Mouse (Mus musculus) stomach, embryonic 16.5 days (tissue): Measurements from ENCODE around the gene Nsun2. TPM values are rescaled to one million over a fixed set of nuclear protein-coding genes. Genes with fewer than 3 reads are reported as not detected.

Experiments used
- ATAC-seq: fragments of 200-750 bp; cut with Nextera tagmentation; 2 replicates; pipeline ENCODE4 v1.8.0; 2017; ENCODE audit warnings: moderate number of reproducible peaks, moderate TSS enrichment; ENCODE audit not compliant: insufficient read depth, low FRiP score
- H3K27ac ChIP-seq: fragments of 300-500 bp; sonication (generic); 2 replicates; pipeline ENCODE4 v1.5.1; 2014; ENCODE audit warnings: low read length
- H3K27me3 ChIP-seq: fragments of 300-500 bp; sonication (generic); 2 replicates; pipeline ENCODE4 v1.6.1; 2014; ENCODE audit warnings: low read length, control low read depth, mixed read lengths; ENCODE audit not compliant: control insufficient read depth, insufficient read depth
- H3K36me3 ChIP-seq: fragments of 300-500 bp; sonication (generic); 2 replicates; pipeline ENCODE4 v1.6.1; 2014; ENCODE audit warnings: low read length; ENCODE audit not compliant: control insufficient read depth, insufficient read depth
- H3K4me1 ChIP-seq: fragments of 300-500 bp; sonication (generic); 2 replicates; pipeline ENCODE4 v1.6.1; 2014; ENCODE audit warnings: low read length, control low read depth, mixed read lengths; ENCODE audit not compliant: control insufficient read depth, insufficient read depth
- H3K4me2 ChIP-seq: fragments of 300-500 bp; sonication (generic); 2 replicates; pipeline ENCODE4 v1.6.1; 2014; ENCODE audit warnings: low read depth, low read length, mixed read lengths
- H3K4me3 ChIP-seq: fragments of 300-500 bp; sonication (generic); replicated peaks from 2 replicates; pipeline ENCODE4 v1.5.1; 2014; ENCODE audit warnings: mild to moderate bottlenecking, low read length
- H3K9ac ChIP-seq: fragments of 300-500 bp; sonication (generic); 2 replicates; pipeline ENCODE4 v1.6.1; 2014; ENCODE audit warnings: low read length
- H3K9me3 ChIP-seq: fragments of 300-500 bp; sonication (generic); replicated peaks from 2 replicates; pipeline ENCODE4 v1.6.1; 2016; ENCODE audit warnings: low read length, control low read depth; ENCODE audit not compliant: control insufficient read depth
- WGBS: fragments of 180-500 bp; shearing (Covaris S2); extraction: QIAGEN DNeasy Blood & Tissue Kit; methylation state at CpG from one replicate; pipeline ENCODE4 v1.1.7; 2014; 5-methylcytosine and 5-hydroxymethylcytosine counted together
- polyA plus RNA-seq: library from polyadenylated mRNA; unstranded; fragments of >200 nt; fragmentation: Nextera tagmentation; extraction: Ambion mirVana; gene quantifications from 2 replicates; pipeline ENCODE4 v1.2.1, GENCODE M21; 2015

The Nsun2 gene
- 108 and 114 TPM in 2 replicates for polyA plus RNA-seq

- Histone ChIP-seq H3K9ac (peak within 1 kb of the TSS; percentile 92), H3K9me3 (no peaks in the 10 kb centered on the region), H3K27ac (peak within 1 kb of the TSS; percentile 92), H3K4me3 (peak within 1 kb of the TSS; percentile 77), H3K27me3 (no peaks in the 10 kb centered on the region), H3K4me1 (peaks cover 42% of the 10 kb centered on the region), H3K4me2 (peak within 1 kb of the TSS; percentile 90), H3K36me3 (peaks cover 5% of the 10 kb centered on the region; the same call in 1 of the 2 replicates)
- no peak; the same call in 1 of the 2 replicates for ATAC-seq
- WGBS, result under 1% methylated on average over 130 of the region's 155 CpGs
Observed at GRCm38 (mm10) chr13:69533405-69534333, at the start of gene Nsun2. Gene Nsun2 (plus strand): TSS chr13:69533746.

GRCm38 (mm10) chr13:69485326-69485725 lies 48.2 kb upstream of the Nsun2 start:
- Histone ChIP-seq H3K27ac (no peak overlapping the region), H3K4me2 (no peak overlapping the region), H3K4me3 (no peak overlapping the region), H3K4me1 (peaks cover 12% of the 10 kb centered on the region), H3K36me3 (no peaks in the 10 kb centered on the region), H3K9ac (no peak overlapping the region), H3K27me3 (peaks cover 14% of the 10 kb centered on the region), H3K9me3 (no peaks in the 10 kb centered on the region)
- no peak for ATAC-seq
- 13% methylated on average over 6 of the region's 6 CpGs for WGBS

DNA sequence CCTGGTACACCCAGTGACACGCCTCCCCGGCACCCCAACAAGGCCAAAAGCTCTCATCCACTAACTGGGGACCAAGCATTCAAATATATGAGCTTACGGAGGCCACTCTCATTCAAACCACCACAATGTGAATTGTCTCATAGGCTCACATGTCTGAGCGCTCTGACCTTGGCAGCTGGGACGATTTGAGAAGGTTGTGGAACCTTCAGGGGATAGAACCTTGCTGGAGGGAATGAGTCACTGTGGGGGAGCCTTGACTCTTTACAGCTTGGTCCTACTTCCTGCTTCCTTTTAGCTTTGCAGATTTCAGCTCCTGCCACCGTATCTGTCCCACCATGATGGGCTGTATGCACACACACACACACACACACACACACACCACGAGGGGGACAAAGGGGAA lies 47.7 kb upstream of the Nsun2 start:
- Histone ChIP-seq H3K9ac (no peak overlapping the region), H3K36me3 (no peaks in the 10 kb centered on the region), H3K4me1 (peaks cover 12% of the 10 kb centered on the region), H3K9me3 (no peaks in the 10 kb centered on the region), H3K4me3 (no peak overlapping the region), H3K4me2 (no peak overlapping the region), H3K27ac (no peak overlapping the region), H3K27me3 (peaks cover 14% of the 10 kb centered on the region)
- 63% methylated on average over 7 of the region's 7 CpGs for WGBS
- no peak for ATAC-seq

DNA sequence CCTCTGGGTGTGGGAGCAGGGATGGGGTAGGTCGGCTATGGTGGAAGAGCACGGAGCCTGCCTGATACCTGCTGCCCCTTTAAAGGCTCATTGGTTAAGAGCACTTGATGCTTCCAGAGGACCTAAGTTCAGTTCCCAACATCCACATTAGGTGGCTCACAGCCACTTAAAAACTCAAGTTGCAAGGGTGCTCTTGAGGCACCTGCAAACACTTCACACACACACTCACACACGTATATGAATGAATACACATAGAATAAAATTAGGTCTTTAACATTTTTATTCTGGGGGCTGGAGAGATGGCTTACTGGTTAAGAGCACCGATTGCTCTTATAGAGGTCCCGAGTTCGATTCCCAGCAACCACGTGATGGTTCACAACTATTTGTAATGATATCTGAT lies 46.4 kb upstream of the Nsun2 start:
- Histone ChIP-seq H3K9ac (no peak overlapping the region), H3K4me2 (no peak overlapping the region), H3K27me3 (peaks cover 14% of the 10 kb centered on the region), H3K4me3 (no peak overlapping the region; the same call in 1 of the 2 replicates), H3K9me3 (no peaks in the 10 kb centered on the region), H3K36me3 (no peaks in the 10 kb centered on the region), H3K4me1 (peaks cover 6% of the 10 kb centered on the region), H3K27ac (no peak overlapping the region)
- 80% methylated on average over 7 of the region's 7 CpGs for WGBS
- ATAC-seq, result no peak

GRCm38 (mm10) chr13:69487611-69488275 lies 45.8 kb upstream of the Nsun2 start:
- H3K27ac ChIP-seq, result no peak overlapping the region
- H3K9ac ChIP-seq, result peak overlapping the region; percentile 44; the same call in 1 of the 2 replicates
- H3K4me3 ChIP-seq, result peak overlapping the region; percentile 26
- peaks cover 11% of the 10 kb centered on the region for H3K27me3 ChIP-seq
- no peaks in the 10 kb centered on the region for H3K9me3 ChIP-seq
- no peak for ATAC-seq
- under 1% methylated on average over 26 of the region's 26 CpGs for WGBS
- H3K4me1 ChIP-seq, result peaks cover 6% of the 10 kb centered on the region
- peak overlapping the region; percentile 52 for H3K4me2 ChIP-seq
- no peaks in the 10 kb centered on the region for H3K36me3 ChIP-seq

DNA sequence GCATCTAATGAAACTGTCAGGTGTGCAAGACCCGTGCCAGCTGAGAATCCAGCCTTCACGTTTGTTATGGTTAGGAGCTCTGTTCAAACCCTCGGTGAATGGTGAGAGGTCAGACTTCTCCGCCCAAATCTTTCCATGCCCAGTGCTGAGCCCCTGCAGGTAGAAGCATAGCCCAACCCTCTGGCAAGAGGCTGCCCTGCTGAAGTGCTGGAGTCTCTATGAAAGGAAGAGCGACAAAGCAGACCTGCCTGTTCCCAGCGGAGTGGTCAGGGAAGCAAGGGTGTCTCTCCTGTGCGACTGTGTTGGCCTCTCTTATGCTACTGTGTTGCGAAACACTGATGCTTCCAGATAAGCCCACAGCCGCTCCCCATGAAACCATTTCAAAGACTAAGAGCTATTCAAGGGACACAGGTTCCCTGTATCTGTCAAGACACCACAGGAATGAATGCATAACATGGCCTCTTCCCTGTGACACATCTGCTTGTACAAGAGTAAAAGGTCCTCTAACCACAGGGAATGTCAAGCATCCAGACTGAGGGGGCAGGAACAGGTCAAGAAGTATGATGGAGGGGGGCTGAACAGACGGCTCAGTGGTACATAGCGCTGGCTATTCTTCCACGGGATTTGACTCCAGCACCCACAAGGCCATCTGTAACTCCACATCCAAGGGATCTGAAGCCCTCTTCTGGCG lies 44.8 kb upstream of the Nsun2 start:
- no peak overlapping the region for H3K9ac ChIP-seq
- no peaks in the 10 kb centered on the region for H3K9me3 ChIP-seq
- no peak; the same call in 1 of the 2 replicates for ATAC-seq
- peaks cover 3% of the 10 kb centered on the region for H3K27me3 ChIP-seq
- WGBS, result 28% methylated on average over 13 of the region's 13 CpGs
- H3K4me1 ChIP-seq, result peaks cover 6% of the 10 kb centered on the region
- no peak overlapping the region for H3K27ac ChIP-seq
- H3K4me2 ChIP-seq, result 0 out of 2 replicates have a peak overlapping the region, but pooled peaks have one; percentile 52
- H3K36me3 ChIP-seq, result no peaks in the 10 kb centered on the region
- no peak overlapping the region for H3K4me3 ChIP-seq

- no peak overlapping the region for H3K27ac ChIP-seq
- 61% methylated on average over 9 of the region's 9 CpGs for WGBS
- peak; percentile 35; the same call in 1 of the 2 replicates for ATAC-seq
Observed at GRCm38 (mm10) chr13:69489777-69490176, 43.8 kb upstream of the Nsun2 start.

DNA sequence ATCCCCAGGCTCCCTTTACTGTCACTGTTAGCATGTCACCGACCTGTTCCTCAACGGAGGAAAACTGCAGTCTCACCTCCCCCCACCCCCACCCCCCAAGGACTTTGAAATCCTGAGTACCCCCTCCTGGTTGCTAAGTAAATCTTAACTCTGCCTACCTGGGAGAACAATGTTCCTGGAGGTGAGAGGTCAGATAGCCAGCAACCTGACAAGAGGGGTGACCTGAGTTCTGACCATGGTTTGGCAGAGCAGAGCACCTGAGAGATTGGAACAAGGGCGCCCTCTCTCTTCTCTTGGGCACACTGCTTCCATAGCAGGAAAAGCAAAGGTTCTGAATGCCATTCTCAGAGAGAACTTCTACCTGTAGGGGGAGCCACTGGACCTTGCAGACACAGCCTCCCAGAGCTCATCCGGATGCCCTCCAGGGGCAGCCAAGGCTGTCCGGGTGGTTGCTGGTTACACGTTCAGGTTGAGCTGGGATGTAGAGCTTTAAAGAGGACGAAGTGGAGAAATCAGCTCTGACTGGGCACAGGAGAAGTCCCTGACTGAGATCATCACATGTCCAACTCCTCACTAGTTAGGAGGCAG lies 40.6 kb upstream of the Nsun2 start:
- ATAC-seq, result no peak

More at GRCm38 (mm10) chr13:69489777-69490176, 43.8 kb upstream of the Nsun2 start:
- H3K9ac ChIP-seq, result no peak overlapping the region
- no peak overlapping the region for H3K4me3 ChIP-seq
- no peaks in the 10 kb centered on the region for H3K36me3 ChIP-seq
- H3K27me3 ChIP-seq, result peaks cover 3% of the 10 kb centered on the region
- H3K9me3 ChIP-seq, result no peaks in the 10 kb centered on the region
- H3K4me2 ChIP-seq, result no peak overlapping the region
- H3K4me1 ChIP-seq, result peaks cover 6% of the 10 kb centered on the region

More for the DNA sequence above, 40.6 kb upstream of the Nsun2 start:
- Histone ChIP-seq H3K9me3 (no peaks in the 10 kb centered on the region), H3K4me3 (no peak overlapping the region), H3K4me2 (no peak overlapping the region), H3K4me1 (peaks cover under 1% of the 10 kb centered on the region; the same call in 1 of the 2 replicates), H3K27me3 (peaks cover 3% of the 10 kb centered on the region; the same call in 1 of the 2 replicates), H3K9ac (no peak overlapping the region), H3K27ac (no peak overlapping the region), H3K36me3 (no peaks in the 10 kb centered on the region)
- WGBS, result 26% methylated on average over 7 of the region's 7 CpGs
